Mouse (Mus musculus): ENCODE data around the gene Prodh2.

The Prodh2 gene

GRCm38 (mm10) chr7:30540572-30540971 is 47.1 kb downstream of the Prodh2 start:
- in situ Hi-C loops (cut with MboI, MseI) = no loop called here

- in situ Hi-C loops (cut with MboI, MseI) = no loop called here
Observed at GRCm38 (mm10) chr7:30544327-30544726, 50.9 kb downstream of the Prodh2 start.

GRCm38 (mm10) chr7:30549880-30550279 is 56.5 kb downstream of the Prodh2 start:
- in situ Hi-C loops (cut with MboI, MseI) = no loop called here

- in situ Hi-C loops (cut with MboI, MseI) = no loop called here
Observed at GRCm38 (mm10) chr7:30550603-30551002, 57.2 kb downstream of the Prodh2 start.

GRCm38 (mm10) chr7:30551445-30552101 is 58.2 kb downstream of the Prodh2 start:
- in situ Hi-C loops (cut with MboI, MseI) = no loop called here

- in situ Hi-C loops (cut with MboI, MseI) = no loop called here
Observed at GRCm38 (mm10) chr7:30552102-30553020, 58.9 kb downstream of the Prodh2 start, which contains the start of the genes Hspb6 and Proser3. TSS of gene Hspb6 (plus strand) at chr7:30552178. TSS of gene Proser3 (minus strand) at chr7:30552299.

GRCm38 (mm10) chr7:30553021-30553589 is 59.7 kb downstream of the Prodh2 start:
- in situ Hi-C loops (cut with MboI, MseI) = no loop called here

- in situ Hi-C loops (cut with MboI, MseI) = no loop called here
Observed at GRCm38 (mm10) chr7:30553810-30554584, 60.6 kb downstream of the Prodh2 start.

- in situ Hi-C loops (cut with MboI, MseI) = no loop called here
Observed at GRCm38 (mm10) chr7:30556894-30557536, 63.6 kb downstream of the Prodh2 start.

- in situ Hi-C loops (cut with MboI, MseI) = no loop called here
Observed at GRCm38 (mm10) chr7:30557901-30558514, 64.6 kb downstream of the Prodh2 start.

- in situ Hi-C loops (cut with MboI, MseI) = no loop called here
Observed at GRCm38 (mm10) chr7:30558656-30559442, 65.4 kb downstream of the Prodh2 start.

GRCm38 (mm10) chr7:30559443-30559954 is 66.1 kb downstream of the Prodh2 start, which contains the start of gene Lin37:
TSS of gene Lin37 (minus strand) at chr7:30559838.
- in situ Hi-C loops (cut with MboI, MseI) = no loop called here

GRCm38 (mm10) chr7:30560296-30560695 is 66.9 kb downstream of the Prodh2 start:
- in situ Hi-C loops (cut with MboI, MseI) = no loop called here

GRCm38 (mm10) chr7:30562526-30563116 is 69.2 kb downstream of the Prodh2 start:
- in situ Hi-C loops (cut with MboI, MseI) = no loop called here
